Mouse (Mus musculus): ENCODE results near the gene Acbd3.

Acbd3 gene

DNA sequence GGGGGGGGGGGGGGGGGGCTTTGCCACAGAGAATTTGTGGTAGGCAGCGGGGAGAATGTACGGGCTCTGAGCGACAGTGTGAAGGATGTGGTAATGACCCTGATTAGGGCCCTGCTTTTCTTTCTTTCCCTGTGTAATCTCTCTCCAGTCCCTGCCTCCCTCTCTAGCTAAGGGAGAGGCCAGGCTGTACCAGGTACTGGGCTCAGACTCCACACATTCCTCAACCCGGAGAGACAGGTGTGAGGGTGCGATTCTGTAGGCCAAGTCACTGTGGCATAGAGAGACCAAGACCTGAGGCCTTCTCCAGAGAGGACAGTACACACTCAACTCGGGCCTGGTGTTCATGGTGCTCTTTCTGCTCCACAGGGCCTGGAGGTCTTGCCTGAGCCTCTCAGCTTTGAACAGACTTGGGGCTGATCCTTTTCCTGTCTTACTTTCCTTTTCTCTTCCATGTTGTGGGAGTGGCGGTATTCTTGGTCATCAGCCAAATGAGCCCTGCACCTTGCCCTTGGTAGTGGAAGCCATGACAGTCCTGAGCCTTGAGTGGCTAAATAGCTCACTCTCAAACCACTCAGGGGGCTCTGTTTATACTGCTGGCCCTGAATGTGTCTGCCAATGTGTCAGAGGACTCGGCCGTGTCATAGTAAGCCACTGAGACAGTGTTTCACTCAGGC lies 57.2 kb downstream of the Acbd3 start:
- no peak for DNase-seq (ENCODE audit: low spot score in 2 of 2)

- DNase-seq (ENCODE audit: low spot score in 2 of 2): no peak
Measured at GRCm38 (mm10) chr1:180783580-180783928, 57.7 kb downstream of the Acbd3 start.

GRCm38 (mm10) chr1:180791821-180792480 lies 66.1 kb downstream of the Acbd3 start:
- no peak for DNase-seq (ENCODE audit: low spot score in 2 of 2)

- DNase-seq (ENCODE audit: low spot score in 2 of 2): no peak
Measured at GRCm38 (mm10) chr1:180792814-180793213, 67.0 kb downstream of the Acbd3 start.

GRCm38 (mm10) chr1:180793445-180794117 lies 67.7 kb downstream of the Acbd3 start:
- no peak for DNase-seq (ENCODE audit: low spot score in 2 of 2)

GRCm38 (mm10) chr1:180794170-180794569 lies 68.3 kb downstream of the Acbd3 start:
- DNase-seq (ENCODE audit: low spot score in 2 of 2): no peak

- DNase-seq (ENCODE audit: low spot score in 2 of 2): no peak
Measured at GRCm38 (mm10) chr1:180798660-180799059, 72.8 kb downstream of the Acbd3 start.

DNA sequence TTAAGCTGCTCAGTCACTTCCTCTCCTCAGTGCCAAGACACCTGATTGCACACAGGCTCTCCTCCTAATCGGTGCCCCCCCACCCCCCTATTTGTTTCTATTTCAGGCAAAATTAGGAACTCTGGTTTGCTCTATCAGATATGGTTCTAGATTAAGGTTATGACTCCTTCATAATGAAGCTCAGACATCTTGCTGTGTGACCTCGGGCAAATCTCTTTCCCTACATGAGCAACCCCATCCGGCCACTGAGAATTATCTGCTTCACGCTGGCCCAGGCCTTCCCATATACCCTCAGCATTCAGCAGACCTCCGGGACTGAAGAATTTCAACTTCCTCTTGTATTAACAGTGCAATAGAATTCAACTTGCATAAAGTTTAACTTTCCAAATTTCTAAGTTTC lies 73.4 kb downstream of the Acbd3 start:
- no peak for DNase-seq (ENCODE audit: low spot score in 2 of 2)

DNA sequence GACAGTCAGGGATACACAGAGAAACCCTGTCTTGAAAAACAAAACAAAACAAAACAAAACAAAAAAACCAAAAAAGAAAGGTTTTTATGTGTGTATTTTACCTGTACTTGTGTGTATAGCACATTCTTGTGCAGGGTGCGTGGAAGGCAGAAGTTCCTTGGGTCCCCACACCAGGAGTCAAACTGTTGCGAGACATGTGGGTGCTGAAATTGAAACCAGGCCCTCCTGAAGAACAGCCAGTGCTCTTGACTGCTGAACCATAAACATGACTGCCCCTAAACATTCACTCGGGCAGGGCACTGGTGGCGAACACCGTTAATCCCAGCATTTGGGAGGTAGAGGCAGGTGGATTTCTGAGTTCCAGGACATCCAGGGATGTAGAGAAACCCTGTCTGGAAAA lies 74.2 kb downstream of the Acbd3 start:
- DNase-seq (ENCODE audit: low spot score in 2 of 2): no peak

- DNase-seq (ENCODE audit: low spot score in 2 of 2): no peak
Measured at GRCm38 (mm10) chr1:180800814-180801213, 75.0 kb downstream of the Acbd3 start.

GRCm38 (mm10) chr1:180801466-180801994 lies 75.7 kb downstream of the Acbd3 start:
- no peak for DNase-seq (ENCODE audit: low spot score in 2 of 2)

Measured in heart, adult 9 months (tissue).